Mouse (Mus musculus) stomach, postnatal 0 days (tissue): ENCODE measurements around the gene Mpp6.

Experiments
- CTCF ChIP-seq: IDR thresholded peaks from 2 replicates; pipeline ENCODE4 v1.5.1; 2016; ENCODE audit warnings: antibody characterized with exemption, low read depth, mild to moderate bottlenecking, moderate library complexity
- EP300 ChIP-seq: optimal IDR thresholded peaks from 2 replicates; pipeline ENCODE3; 2016; ENCODE audit warnings: antibody characterized with exemption

GRCm38 (mm10) chr6:50109201-50109756 is 762 bp upstream of the Mpp6 start:
- TF ChIP-seq CTCF (no peak), EP300 (no peak)
